Mouse (Mus musculus) CH12.LX (cell line): Measurements from ENCODE around the gene Gfpt1. TPM values are rescaled to one million over a fixed set of nuclear protein-coding genes. Genes with fewer than 3 reads are reported as not detected.

Experiments
- DNase-seq: peaks from one replicate; pipeline ENCODE4 v3.0.0-alpha.2; 2013; ENCODE audit errors: extremely low read depth
- H3K27ac ChIP-seq: 2 replicates; pipeline ENCODE4 v1.5.1; 2012; ENCODE audit warnings: low read depth, mild to moderate bottlenecking, control low read depth, moderate library complexity; ENCODE audit not compliant: insufficient read depth
- H3K27me3 ChIP-seq: replicated peaks from 2 replicates; pipeline ENCODE3; 2012; ENCODE audit warnings: inconsistent platforms
- H3K36me3 ChIP-seq, 2 experiments: replicated peaks in 1 of 2; 2 replicates each; pipeline versions ENCODE3 to v1.6.1; 2012; ENCODE audit warnings: inconsistent platforms in 1 of 2, low read length in 1 of 2, mild to moderate bottlenecking in 1 of 2, mixed read lengths in 1 of 2, moderate library complexity in 1 of 2; ENCODE audit not compliant: control insufficient read depth in 1 of 2, insufficient read depth in 1 of 2
- H3K4me1 ChIP-seq, 2 experiments: 2 replicates each; pipeline ENCODE4 v1.6.1; 2012; ENCODE audit warnings: inconsistent platforms in 1 of 2, moderate library complexity in 1 of 2; ENCODE audit not compliant: insufficient read depth in 2 of 2, control insufficient read depth in 1 of 2
- H3K4me2 ChIP-seq: 2 replicates; pipeline ENCODE4 v1.6.1; 2012; ENCODE audit warnings: low read depth, mild to moderate bottlenecking, control low read depth; ENCODE audit not compliant: poor library complexity, insufficient read depth, severe bottlenecking
- H3K4me3 ChIP-seq, 3 experiments: fragments of 150-350 bp in 1 of 3; sonication (generic) in 1 of 3; replicated peaks in 1 of 3; 2 replicates each; pipeline versions ENCODE3 to v1.5.1; 2011 to 2012; ENCODE audit warnings: low read depth in 2 of 3, low read length in 2 of 3, mild to moderate bottlenecking in 2 of 3, moderate library complexity in 2 of 3, control low read depth in 1 of 3, improper control_type of control experiment in 1 of 3, inconsistent platforms in 1 of 3, mixed read lengths in 1 of 3; ENCODE audit not compliant: poor library complexity in 1 of 3
- H3K79me2 ChIP-seq: replicated peaks from 2 replicates; pipeline ENCODE4 v1.6.1; 2012; ENCODE audit warnings: mild to moderate bottlenecking, moderate library complexity; ENCODE audit not compliant: control insufficient read depth, poor library complexity, insufficient read depth, severe bottlenecking; ENCODE audit errors: extremely low read depth
- H3K9ac ChIP-seq: 2 replicates; pipeline ENCODE4 v1.6.1; 2012; ENCODE audit warnings: low read depth, mild to moderate bottlenecking, control low read depth, moderate library complexity; ENCODE audit not compliant: insufficient read depth
- H3K9me3 ChIP-seq: replicated peaks from 2 replicates; pipeline ENCODE3; 2012; ENCODE audit warnings: low read length, inconsistent platforms, mixed read lengths
- BHLHE40 ChIP-seq: IDR thresholded peaks from 2 replicates; pipeline ENCODE4 v1.6.1; 2011; ENCODE audit warnings: mild to moderate bottlenecking, low read depth, low read length, improper control_type of control experiment
- CHD1 ChIP-seq: IDR thresholded peaks from 2 replicates; pipeline ENCODE4 v1.6.1; 2012; ENCODE audit warnings: low read depth, low read length, improper control_type of control experiment, inconsistent platforms
- CHD2 ChIP-seq: IDR thresholded peaks from 2 replicates; pipeline ENCODE4 v1.6.1; 2011; ENCODE audit warnings: low read length, improper control_type of control experiment
- CTCF ChIP-seq, 2 experiments: IDR thresholded peaks in 1 of 2; conservative IDR thresholded peaks in 1 of 2; 2 replicates each; pipeline ENCODE4 v1.5.1; 2011 to 2012; ENCODE audit warnings: low read depth in 2 of 2, low read length in 2 of 2, improper control_type of control experiment in 1 of 2, inconsistent platforms in 1 of 2, mild to moderate bottlenecking in 1 of 2, moderate library complexity in 1 of 2
- E2F4 ChIP-seq: IDR thresholded peaks from 2 replicates; pipeline ENCODE4 v1.6.1; 2011; ENCODE audit warnings: low read depth, low read length, improper control_type of control experiment; ENCODE audit not compliant: insufficient replicate concordance
- ELF1 ChIP-seq: IDR thresholded peaks from 2 replicates; pipeline ENCODE4 v1.6.1; 2014; ENCODE audit warnings: low read depth, mild to moderate bottlenecking, inconsistent platforms, low read length, improper control_type of control experiment
- EP300 ChIP-seq: IDR thresholded peaks from 2 replicates; pipeline ENCODE4 v1.6.1; 2011; ENCODE audit warnings: low read length, improper control_type of control experiment
- ETS1 ChIP-seq: conservative IDR thresholded peaks from 2 replicates; pipeline ENCODE4 v1.6.1; 2012; ENCODE audit warnings: low read depth, mild to moderate bottlenecking, inconsistent platforms, low read length, improper control_type of control experiment, moderate library complexity
- GABPA ChIP-seq: IDR thresholded peaks from 2 replicates; pipeline ENCODE4 v1.6.1; 2012; ENCODE audit warnings: low read depth, low read length, improper control_type of control experiment, inconsistent platforms; ENCODE audit not compliant: insufficient replicate concordance
- HCFC1 ChIP-seq: IDR thresholded peaks from 2 replicates; pipeline ENCODE4 v1.6.1; 2012; ENCODE audit warnings: low read depth, mild to moderate bottlenecking, inconsistent platforms, low read length, improper control_type of control experiment
- IRF4 ChIP-seq: IDR thresholded peaks from 2 replicates; pipeline ENCODE4 v1.6.1; 2014; ENCODE audit warnings: low read depth, mild to moderate bottlenecking, inconsistent platforms, low read length, improper control_type of control experiment
- JUN ChIP-seq: IDR thresholded peaks from 2 replicates; pipeline ENCODE4 v1.6.1; 2011; ENCODE audit warnings: low read depth, mild to moderate bottlenecking, low read length, improper control_type of control experiment, moderate library complexity; ENCODE audit not compliant: insufficient read depth
- JUND ChIP-seq: conservative IDR thresholded peaks from 2 replicates; pipeline ENCODE4 v1.6.1; 2011; ENCODE audit warnings: low read depth, low read length, improper control_type of control experiment
- KAT2A ChIP-seq: IDR thresholded peaks from 2 replicates; pipeline ENCODE4 v1.6.1; 2012; ENCODE audit warnings: low read length, improper control_type of control experiment, inconsistent platforms; ENCODE audit not compliant: insufficient replicate concordance
- MAFK ChIP-seq: IDR thresholded peaks from 2 replicates; pipeline ENCODE4 v1.6.1; 2011; ENCODE audit warnings: low read length, improper control_type of control experiment; ENCODE audit not compliant: insufficient replicate concordance
- MAX ChIP-seq: IDR thresholded peaks from 2 replicates; pipeline ENCODE4 v1.6.1; 2011; ENCODE audit warnings: low read length, improper control_type of control experiment
- MAZ ChIP-seq: IDR thresholded peaks from 2 replicates; pipeline ENCODE4 v1.6.1; 2012; ENCODE audit warnings: low read depth, mild to moderate bottlenecking, inconsistent platforms, low read length, improper control_type of control experiment, moderate library complexity
- MEF2A ChIP-seq: IDR thresholded peaks from 2 replicates; pipeline ENCODE4 v1.6.1; 2014; ENCODE audit warnings: low read depth, mild to moderate bottlenecking, inconsistent platforms, low read length, improper control_type of control experiment, borderline replicate concordance
- MXI1 ChIP-seq: IDR thresholded peaks from 2 replicates; pipeline ENCODE4 v1.6.1; 2011; ENCODE audit warnings: mild to moderate bottlenecking, low read depth, low read length, improper control_type of control experiment
- MYC ChIP-seq: IDR thresholded peaks from 2 replicates; pipeline ENCODE4 v1.6.1; 2011; ENCODE audit warnings: low read depth, mild to moderate bottlenecking, improper control_type of control experiment, low read length
- NELFE ChIP-seq: IDR thresholded peaks from 2 replicates; pipeline ENCODE4 v1.6.1; 2011; ENCODE audit warnings: low read depth, low read length, improper control_type of control experiment
- NRF1 ChIP-seq: IDR thresholded peaks from 2 replicates; pipeline ENCODE4 v1.6.1; 2014; ENCODE audit warnings: low read depth, mild to moderate bottlenecking, inconsistent platforms, low read length, improper control_type of control experiment, moderate library complexity
- PAX5 ChIP-seq: IDR thresholded peaks from 2 replicates; pipeline ENCODE4 v1.6.1; 2012; ENCODE audit warnings: low read length, inconsistent platforms, mixed read lengths
- POLR2A ChIP-seq: IDR thresholded peaks from 2 replicates; pipeline ENCODE4 v1.6.1; 2011; ENCODE audit warnings: low read depth, mild to moderate bottlenecking, improper control_type of control experiment, low read length
- POLR2AphosphoS2 ChIP-seq: IDR thresholded peaks from 2 replicates; pipeline ENCODE4 v1.6.1; 2011; ENCODE audit warnings: low read depth, low read length, improper control_type of control experiment
- RAD21 ChIP-seq: IDR thresholded peaks from 2 replicates; pipeline ENCODE4 v1.6.1; 2011; ENCODE audit warnings: low read depth, mild to moderate bottlenecking, low read length, improper control_type of control experiment, moderate library complexity
- RCOR1 ChIP-seq: conservative IDR thresholded peaks from 2 replicates; pipeline ENCODE4 v1.6.1; 2012; ENCODE audit warnings: low read depth, mild to moderate bottlenecking, inconsistent platforms, low read length, improper control_type of control experiment
- SIN3A ChIP-seq: IDR thresholded peaks from 2 replicates; pipeline ENCODE4 v1.6.1; 2012; ENCODE audit warnings: low read length, improper control_type of control experiment, inconsistent platforms
- SMC3 ChIP-seq: IDR thresholded peaks from 2 replicates; pipeline ENCODE4 v1.6.1; 2011; ENCODE audit warnings: low read depth, low read length, improper control_type of control experiment
- TBP ChIP-seq: conservative IDR thresholded peaks from 2 replicates; pipeline ENCODE4 v1.6.1; 2011; ENCODE audit warnings: low read depth, low read length, improper control_type of control experiment
- TCF12 ChIP-seq: IDR thresholded peaks from 2 replicates; pipeline ENCODE4 v1.6.1; 2014; ENCODE audit warnings: low read depth, mild to moderate bottlenecking, inconsistent platforms, low read length, improper control_type of control experiment
- UBTF ChIP-seq: IDR thresholded peaks from 2 replicates; pipeline ENCODE4 v1.6.1; 2012; ENCODE audit warnings: low read depth, mild to moderate bottlenecking, inconsistent platforms, low read length, improper control_type of control experiment, moderate library complexity
- USF1 ChIP-seq: IDR thresholded peaks from 2 replicates; pipeline ENCODE4 v1.6.1; 2014; ENCODE audit warnings: low read depth, mild to moderate bottlenecking, inconsistent platforms, low read length, improper control_type of control experiment
- USF2 ChIP-seq: conservative IDR thresholded peaks from 2 replicates; pipeline ENCODE4 v1.6.1; 2011; ENCODE audit warnings: low read depth, low read length, improper control_type of control experiment
- ZC3H11A ChIP-seq: IDR thresholded peaks from 2 replicates; pipeline ENCODE4 v1.6.1; 2012; ENCODE audit warnings: low read depth, mild to moderate bottlenecking, inconsistent platforms, low read length, improper control_type of control experiment
- ZKSCAN1 ChIP-seq: IDR thresholded peaks from 2 replicates; pipeline ENCODE4 v1.6.1; 2012; ENCODE audit warnings: low read depth, inconsistent platforms, low read length, improper control_type of control experiment, borderline replicate concordance
- ZMIZ1 ChIP-seq: IDR thresholded peaks from 2 replicates; pipeline ENCODE4 v1.6.1; 2012; ENCODE audit warnings: low read depth, mild to moderate bottlenecking, inconsistent platforms, low read length, improper control_type of control experiment
- ZNF384 ChIP-seq: IDR thresholded peaks from 2 replicates; pipeline ENCODE4 v1.6.1; 2012; ENCODE audit warnings: low read depth, low read length, improper control_type of control experiment, inconsistent platforms
- dilution Hi-C: fragments of 300-500 bp; cut with MboI; formaldehyde crosslinking; loops from 2 replicates; pipeline ENCODE4 v1.14.3; 2020; ENCODE audit warnings: low sequenced_read_pairs; ENCODE audit not compliant: extremely low pct_unique_long_range_greater_than_20kb, extremely low pct_ligation_motif_present
- in situ Hi-C: fragments of 300-500 bp; cut with MboI; formaldehyde crosslinking; loops from 3 replicates; pipeline ENCODE4 v1.14.3; 2019; ENCODE audit warnings: low sequenced_read_pairs, low pct_ligation_motif_present, low pct_unique_long_range_greater_than_20kb, mixed read lengths
- polyA plus RNA-seq: library from polyadenylated mRNA; unstranded; fragments of >175 nt; gene quantifications from 2 replicates; pipeline ENCODE4 v1.2.1, GENCODE M21; 2012; ENCODE audit warnings: low read depth; ENCODE audit not compliant: insufficient read length
- total RNA-seq, 2 experiments: library from RNA; depleted of rRNA; stranded (reverse); fragments of 300-350 nt in 1 of 2; fragments of >200 nt in 1 of 2; gene quantifications; 2 replicates each; pipeline ENCODE4 v1.2.3; 2012 to 2014

Gfpt1 gene
- total and polyA plus RNA-seq, 3 experiments, result 24.9 to 35.3 (median 32.1) TPM

GRCm38 (mm10) chr6:87002521-87003055 lies 40.1 kb upstream of the Gfpt1 start:
- no peaks in the 10 kb centered on the region for H3K27me3 ChIP-seq
- H3K4me2 ChIP-seq, result peak overlapping the region; percentile 52
- peak overlapping the region; percentile 58 for H3K27ac ChIP-seq
- no peaks in the 10 kb centered on the region for H3K9me3 ChIP-seq
- in situ Hi-C loops (loop anchor here (10.0 kb wide), 1 partner anchor 188 kb away; no protein-coding TSS in a partner anchor), dilution Hi-C loops (no loop called here)
- peaks cover 4 to 16% of the 10 kb centered on the region in 2 experiments for H3K36me3 ChIP-seq
- H3K4me1 ChIP-seq, result peaks cover 6 to 28% of the 10 kb centered on the region in 2 experiments
- no peaks in the 10 kb centered on the region for H3K79me2 ChIP-seq
- peak; percentile 98 for DNase-seq
- TF ChIP-seq ZKSCAN1 (no peak), MXI1 (peak; percentile 72; the same call in 1 of the 2 replicates), RAD21 (peak; percentile 66), TBP (0 out of 2 replicates have a peak, but pooled peaks have one; percentile 46), USF1 (no peak), MAFK (peak; percentile 98), UBTF (no peak; the same call in 1 of the 2 replicates), MAZ (no peak), SIN3A (peak; percentile 91), IRF4 (peak; percentile 100), CHD2 (peak; percentile 59; the same call in 1 of the 2 replicates), ZC3H11A (no peak), RCOR1 (peak; percentile 91), NELFE (no peak), SMC3 (peak; percentile 70), CTCF (conservative IDR thresholded peaks at IDR 0.05 in 1 of 2, IDR thresholded peaks at IDR 0.05 in 1 of 2; ENCODE audit: low read depth in 2 of 2, low read length in 2 of 2) (peak; percentile 88 to 91), ZMIZ1 (0 out of 2 replicates have a peak, but pooled peaks have one; percentile 28), KAT2A (no peak), ETS1 (peak; percentile 89), GABPA (no peak), EP300 (peak; percentile 100), HCFC1 (peak; percentile 58; the same call in 1 of the 2 replicates), MAX (peak; percentile 85), JUND (peak; percentile 99), MYC (peak; percentile 96), PAX5 (no peak), E2F4 (no peak), JUN (peak; percentile 100), NRF1 (peak; percentile 66; the same call in 1 of the 2 replicates), CHD1 (no peak), USF2 (no peak), POLR2AphosphoS2 (no peak), MEF2A (peak; percentile 78), TCF12 (peak; percentile 65), ELF1 (peak; percentile 48; the same call in 1 of the 2 replicates), ZNF384 (no peak), BHLHE40 (peak; percentile 65; the same call in 1 of the 2 replicates), POLR2A (no peak)
- H3K4me3 ChIP-seq, result no peak overlapping the region
- 0 out of 2 replicates have a peak overlapping the region, but pooled peaks have one; percentile 3 for H3K9ac ChIP-seq
